Mouse (Mus musculus): ENCODE results near the gene Miga1.

DNA sequence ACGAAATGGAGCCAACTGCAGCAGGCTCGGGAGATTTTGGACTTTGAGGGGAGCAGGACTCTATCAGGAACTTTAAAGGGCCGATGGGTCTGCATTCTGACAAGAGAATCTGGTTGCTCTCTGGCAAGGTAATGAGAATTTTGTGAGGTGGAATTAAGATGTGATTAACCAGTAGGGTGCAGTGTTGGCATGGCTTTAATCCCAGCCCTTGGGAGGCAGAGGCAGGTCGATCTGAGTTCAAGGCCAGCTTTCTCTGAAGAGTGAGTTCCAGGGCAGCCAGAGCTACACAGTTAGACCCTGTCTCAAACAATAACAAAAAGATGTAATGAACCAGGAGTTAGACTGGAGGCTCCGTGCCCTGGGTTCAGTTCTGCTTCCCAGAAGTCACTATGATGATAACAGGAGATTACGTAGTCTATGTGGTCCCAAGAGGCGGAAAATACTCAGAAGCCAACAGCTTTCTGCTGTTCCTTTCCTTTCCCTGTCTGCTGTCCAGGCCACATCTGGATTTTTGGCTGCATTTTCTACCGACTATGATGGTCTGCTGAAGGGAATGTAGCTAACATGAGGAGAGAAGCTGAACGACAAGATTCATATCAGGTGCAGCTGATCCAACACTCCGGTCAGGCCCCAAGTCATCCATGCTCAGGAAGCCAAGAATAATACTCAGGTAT lies 19.1 kb downstream of the Miga1 start:
- TF ChIP-seq GATA1 (IDR thresholded peaks at IDR 0.05; ENCODE audit: borderline replicate concordance, low read length): no peak
- TF ChIP-seq FLI1 (IDR thresholded peaks at IDR 0.05; ENCODE audit: low read length): no peak

Measured in megakaryocyte, embryonic 14.5 days (primary cell).